Mouse (Mus musculus): ENCODE results near the gene Rab3a.
A peak's percentile ranks its signal among the peaks of the same experiment; 100 is the strongest.

Gene Rab3a

DNA sequence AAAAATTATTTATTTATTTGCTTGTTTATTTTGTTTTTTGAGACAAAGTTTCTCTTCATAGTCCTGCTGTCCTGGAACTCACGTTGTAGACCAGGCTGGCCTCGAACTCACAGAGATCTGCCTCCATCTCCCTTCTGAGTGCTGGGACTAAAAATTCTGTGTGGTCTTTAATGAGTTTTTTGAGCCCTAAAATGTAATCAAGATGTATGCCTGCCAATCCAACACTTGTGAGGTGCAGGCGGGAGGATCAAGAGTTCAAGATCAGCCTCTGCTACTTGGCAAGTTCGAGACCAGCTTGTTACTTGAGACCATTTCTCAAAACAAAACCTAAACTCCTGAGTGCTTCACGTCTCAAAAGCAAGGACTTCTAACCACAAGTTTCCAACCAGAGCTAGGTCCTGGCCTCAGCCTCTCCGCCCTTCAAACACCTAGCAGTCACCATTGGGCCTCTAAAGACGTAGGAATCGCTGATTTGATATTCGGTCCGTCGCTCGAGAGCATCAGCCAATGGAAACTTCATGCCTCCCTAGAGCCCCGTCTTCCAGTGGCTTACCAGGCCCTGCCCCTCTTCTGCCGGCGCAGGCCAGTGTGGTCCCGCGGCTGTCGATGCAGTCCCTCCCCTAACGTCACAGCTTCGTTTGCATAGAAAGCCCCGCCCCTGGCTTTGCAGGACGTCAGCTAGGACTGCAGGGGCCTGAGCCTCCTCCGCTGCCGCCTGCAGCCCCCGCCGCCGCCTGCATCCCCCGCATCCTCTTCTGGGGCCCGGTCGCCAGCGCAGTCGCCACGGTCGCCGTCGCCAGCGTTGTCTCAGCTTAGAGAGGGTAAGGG, at the start of gene Rab3a:
Gene Rab3a, plus strand, starts transcription at position 637 of the 828 bp plus-strand sequence.
- peak; percentile 96 to 97 for DNase-seq (ENCODE audit: low spot score in 2 of 2)

DNA sequence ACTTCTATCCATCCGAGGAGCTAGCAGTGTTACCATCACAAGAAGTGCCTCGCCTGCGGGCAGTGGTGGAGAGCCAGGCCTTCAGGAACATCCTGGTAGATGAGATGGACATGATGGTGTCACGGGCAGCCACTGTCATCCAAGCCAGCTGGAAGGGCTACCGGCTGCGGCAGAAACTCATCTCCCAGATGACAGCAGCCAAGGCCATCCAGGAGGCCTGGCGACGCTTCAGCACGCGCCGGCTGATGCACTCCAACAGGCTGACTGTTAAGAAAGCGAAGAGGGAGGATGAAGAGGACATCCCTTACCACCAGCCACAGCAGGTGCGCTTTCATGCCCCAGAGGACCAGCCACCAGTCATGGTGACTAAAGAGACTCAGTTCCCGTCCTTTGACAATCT, 46.2 kb upstream of the Rab3a start:
- DNase-seq (ENCODE audit: low spot score in 2 of 2), result no peak

DNA sequence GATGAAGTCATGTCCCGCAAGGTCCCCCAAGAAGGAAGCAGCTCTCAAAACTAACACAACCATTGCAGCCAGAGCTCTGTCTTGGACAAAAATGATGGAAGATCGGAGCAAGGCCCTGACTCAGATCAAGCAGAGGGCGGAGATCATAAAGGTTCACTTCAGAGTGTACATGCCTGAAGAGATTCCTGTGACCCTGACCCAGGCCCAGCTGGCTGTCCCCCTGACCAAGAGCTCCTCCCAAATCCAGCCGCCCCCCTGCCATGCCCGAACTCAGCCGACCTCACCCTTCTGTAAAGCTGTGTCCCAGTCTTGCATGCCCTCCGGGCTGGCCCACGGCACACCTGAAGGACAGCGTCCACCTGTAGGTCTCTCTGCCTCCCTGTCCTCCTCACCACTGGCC, 44.7 kb upstream of the Rab3a start:
- DNase-seq (ENCODE audit: low spot score in 2 of 2), result no peak

DNA sequence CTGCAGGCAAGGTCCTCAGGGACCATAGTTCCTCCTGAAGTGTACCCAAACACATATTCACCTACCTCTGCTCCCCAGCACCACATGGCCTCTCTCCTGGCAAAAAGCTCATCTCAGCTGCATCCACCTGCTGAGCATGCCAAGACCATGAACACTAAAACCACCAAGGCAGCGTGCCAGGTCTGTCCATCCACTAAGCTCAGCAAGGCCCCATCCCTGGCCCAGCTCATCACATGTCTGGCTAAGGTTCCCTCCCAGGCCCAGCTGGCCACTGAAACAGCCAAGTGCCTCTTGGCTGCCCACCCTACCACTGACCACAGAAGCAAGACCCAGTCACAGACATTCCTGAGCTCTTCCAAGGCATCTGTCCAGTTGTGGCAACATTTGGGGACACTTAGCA, 44.2 kb upstream of the Rab3a start:
- no peak for DNase-seq (ENCODE audit: low spot score in 2 of 2)

DNA sequence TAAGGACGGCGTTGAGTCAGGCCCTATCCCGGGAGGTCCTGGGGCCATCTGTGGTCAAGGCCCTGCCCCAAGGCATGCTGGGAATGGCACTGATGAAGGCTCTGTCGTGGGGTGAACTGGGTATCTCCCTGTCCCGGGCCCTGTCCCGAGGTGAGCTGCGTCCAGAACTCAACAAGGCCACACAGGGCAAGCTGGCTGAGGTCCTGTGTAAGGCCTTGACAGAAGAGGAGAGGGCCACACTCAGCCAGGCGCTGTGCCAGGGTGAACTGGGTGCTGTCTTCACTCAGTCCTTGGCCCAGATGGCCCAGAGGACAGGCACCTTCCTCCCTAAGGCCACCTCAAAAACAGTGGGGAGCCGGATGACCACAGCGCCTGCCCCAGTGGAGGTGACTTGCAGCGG, 43.4 kb upstream of the Rab3a start:
- DNase-seq (ENCODE audit: low spot score in 2 of 2), result no peak

DNA sequence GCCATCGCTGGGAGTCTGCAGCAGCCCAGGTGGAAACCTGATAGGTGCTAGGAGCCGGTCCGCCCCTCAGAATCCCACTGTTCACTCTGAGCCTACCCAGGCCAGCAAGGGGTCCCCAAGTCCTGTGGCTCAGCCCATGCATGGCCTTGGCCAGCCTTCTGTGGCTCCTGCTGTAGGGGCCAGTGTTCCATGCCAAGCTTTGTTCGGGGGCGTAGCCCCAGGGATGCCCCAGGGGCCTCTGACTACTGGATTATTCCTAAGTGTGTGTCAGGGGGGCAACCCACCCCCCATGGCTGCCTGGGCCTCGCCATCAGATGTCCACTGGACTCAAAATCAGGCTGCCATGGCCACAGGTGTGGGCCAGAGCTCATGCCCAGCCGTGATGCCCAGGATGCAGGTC, 40.5 kb upstream of the Rab3a start:
- DNase-seq (ENCODE audit: low spot score in 2 of 2), result no peak

DNA sequence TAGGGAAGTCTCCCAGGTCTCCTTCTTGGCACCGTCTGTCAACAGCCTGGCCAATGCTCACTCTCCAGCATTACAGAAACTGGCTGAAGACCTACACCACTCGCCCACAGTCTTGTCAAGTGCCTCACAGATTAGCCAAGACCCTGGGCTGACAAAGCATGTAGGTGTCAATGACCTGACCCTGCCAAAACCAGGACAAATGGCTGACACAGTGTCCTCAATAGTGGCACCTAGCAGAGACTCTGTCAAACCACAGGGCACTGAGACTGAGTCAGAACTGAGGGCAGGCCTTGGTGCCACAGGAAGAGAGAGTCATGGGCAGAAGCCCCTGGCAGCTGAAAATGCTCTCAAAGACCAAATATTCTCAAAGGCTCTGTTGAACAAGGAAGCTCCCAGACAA, 39.4 kb upstream of the Rab3a start:
- no peak for DNase-seq (ENCODE audit: low spot score in 2 of 2)

DNA sequence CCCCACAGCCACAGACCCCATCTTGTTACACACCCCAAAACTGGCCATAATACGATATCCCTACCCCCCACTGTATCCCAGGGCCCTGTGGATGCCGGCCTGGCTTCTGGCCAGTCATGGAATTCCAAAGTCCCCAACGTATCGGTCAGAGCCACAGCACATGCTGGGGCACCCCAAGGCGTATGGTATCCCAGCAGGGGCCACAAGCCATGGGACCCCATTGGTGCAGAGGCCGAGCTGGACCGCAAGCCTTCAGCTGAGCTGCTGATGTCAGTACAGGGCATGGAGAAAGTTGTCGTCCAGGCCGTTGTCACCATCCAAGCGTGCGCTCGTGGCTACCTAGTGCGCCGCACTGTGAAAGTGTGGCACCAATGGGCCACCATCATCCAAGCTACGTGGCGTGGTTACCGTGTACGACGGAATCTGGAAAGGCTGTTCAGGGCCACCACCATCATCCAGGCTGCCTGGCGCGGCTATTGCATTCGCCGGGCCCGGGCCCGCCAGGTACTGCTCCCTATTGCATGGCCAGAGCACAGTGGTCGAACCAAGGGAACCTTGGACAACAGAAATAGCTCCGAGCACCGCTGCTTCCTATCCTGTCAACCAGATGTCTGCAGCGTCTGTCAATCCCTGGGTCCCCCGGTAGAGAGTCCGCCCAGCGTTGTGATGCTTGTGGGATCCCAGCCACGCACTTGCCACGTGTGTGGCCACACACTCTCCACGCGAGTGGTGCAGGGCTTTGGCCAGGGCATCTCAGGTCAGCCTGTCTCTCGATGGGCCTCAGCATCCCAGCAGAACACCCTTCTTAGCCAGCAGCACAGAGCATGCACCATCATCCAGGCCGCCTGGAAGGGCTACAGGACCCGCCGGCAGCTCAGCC, 37.7 kb upstream of the Rab3a start:
- DNase-seq (ENCODE audit: low spot score in 2 of 2), result no peak

DNA sequence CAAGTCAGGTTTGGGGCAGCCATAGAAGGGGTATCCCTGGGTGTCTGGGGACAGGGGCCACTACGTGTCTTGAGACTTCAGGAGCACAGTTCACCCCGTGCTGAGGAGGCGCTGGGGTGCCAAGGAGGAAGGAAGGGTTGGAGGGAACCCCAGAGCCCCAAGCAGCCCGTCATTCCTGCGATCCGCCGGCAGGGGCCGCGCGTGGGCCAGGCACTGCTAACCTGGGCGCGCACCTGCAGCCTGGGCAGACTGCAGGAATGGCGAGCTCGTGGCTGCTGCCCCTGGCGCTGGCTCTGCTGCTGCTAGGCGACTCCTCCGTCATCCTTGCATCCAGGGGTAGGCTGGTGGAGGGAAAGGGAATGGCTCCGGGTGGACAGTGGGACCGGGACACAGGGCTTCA, 36.2 kb upstream of the Rab3a start, which contains the start of gene Gm3336:
Gene Gm3336, plus strand, starts transcription at position 247 of the 400 bp plus-strand sequence.
- DNase-seq (ENCODE audit: low spot score in 2 of 2), result peak; percentile 57 to 66

DNA sequence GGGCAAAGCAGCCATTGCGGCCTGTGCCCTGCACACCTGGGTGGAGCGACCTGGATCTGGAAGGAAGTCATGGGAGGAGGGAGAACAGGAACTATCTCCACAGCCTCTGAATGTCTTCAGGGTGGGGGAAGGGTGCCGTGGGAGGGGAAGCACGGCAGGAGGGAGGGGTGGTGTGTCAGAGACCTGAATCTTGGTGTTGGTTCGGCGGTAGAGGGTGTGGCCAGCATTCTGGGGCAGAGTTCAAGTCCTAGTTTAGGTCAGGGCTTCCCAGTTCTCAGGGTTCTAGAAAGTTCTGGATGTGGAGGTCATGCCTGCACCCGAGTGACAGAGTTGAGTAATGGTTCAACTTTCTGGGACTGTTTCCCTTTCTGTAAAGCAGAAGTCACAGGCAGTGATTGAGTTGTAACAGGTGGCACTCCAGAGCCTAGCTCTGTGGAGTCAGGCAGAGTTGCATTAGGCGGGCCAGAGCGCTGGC, 34.6 kb upstream of the Rab3a start:
- no peak for DNase-seq (ENCODE audit: low spot score in 2 of 2)

DNA sequence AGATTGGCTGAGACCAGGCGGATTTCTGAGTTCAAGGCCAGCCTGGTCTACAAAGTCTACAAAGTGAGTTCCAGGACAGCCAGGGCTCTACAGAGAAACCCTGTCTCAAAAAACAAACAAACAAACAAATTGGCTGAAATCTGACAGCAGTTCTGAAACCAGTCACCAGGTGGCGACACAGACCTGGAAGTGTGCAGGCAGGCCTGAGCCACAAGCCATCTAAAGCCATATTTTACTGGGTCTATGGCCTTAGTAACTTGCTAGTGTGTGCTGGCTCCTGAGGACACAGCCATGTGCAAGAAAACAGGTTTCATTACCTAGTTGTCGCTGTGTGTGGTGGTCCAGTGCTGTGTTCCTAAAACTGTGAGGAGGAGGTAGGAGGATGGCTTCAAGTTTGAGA, 33.7 kb upstream of the Rab3a start:
- DNase-seq (ENCODE audit: low spot score in 2 of 2), result peak; percentile 83 to 89

DNA sequence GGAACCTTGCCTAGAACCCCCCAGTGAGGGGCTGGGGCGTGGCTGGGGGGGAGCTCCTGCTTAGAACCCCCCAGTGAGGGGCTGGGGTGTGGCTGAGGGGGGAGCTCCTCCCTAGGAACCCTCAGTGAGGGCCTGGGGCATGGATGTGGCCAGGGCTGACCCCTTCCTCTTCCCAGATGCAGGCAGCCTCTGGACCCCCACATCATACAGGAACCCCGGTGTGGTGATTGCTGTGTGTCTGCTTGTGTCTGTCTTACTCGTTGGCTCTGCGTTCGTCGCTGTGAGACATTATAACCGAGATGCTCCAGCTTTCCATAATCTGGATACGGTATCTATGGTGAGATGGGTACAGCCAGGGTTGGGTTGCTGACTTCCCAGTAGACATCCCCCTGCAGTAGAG, 32.9 kb upstream of the Rab3a start:
- DNase-seq (ENCODE audit: low spot score in 2 of 2), result no peak

DNA sequence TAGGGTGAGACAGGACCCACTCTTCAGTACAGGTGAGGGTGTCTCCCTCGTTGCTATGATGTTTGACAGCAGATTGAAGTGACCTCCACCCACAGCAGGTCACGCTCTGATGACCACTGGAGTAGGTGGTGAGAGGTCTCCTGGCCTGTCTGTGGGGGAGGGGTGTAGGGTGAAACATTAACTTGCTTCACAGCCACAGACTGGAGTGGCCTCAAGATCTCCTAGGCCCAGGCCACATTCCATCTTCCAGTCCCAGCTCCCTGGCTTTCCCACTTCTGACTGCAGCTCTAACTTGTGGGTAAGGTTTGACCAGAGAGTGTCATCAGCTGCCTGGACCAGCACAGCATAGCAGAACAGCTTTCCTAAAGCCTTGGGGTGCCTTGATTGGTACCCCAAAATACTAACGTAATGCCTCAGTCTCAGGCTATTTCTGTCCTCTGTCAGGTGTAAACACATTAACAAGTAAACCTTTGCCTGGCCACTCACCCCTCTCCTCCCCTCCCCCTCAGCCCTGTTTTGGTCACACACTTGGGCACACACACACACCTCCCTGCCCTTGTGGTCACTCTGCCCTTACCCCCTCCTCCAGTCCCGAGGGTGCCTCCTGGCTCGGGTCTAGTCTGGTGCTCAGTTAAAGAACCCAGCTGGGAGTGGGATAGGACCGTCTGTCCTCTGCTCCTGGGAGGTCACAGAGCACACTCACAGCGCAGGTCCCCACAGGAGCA, 30.8 kb upstream of the Rab3a start, which contains the start of gene Pde4c:
Gene Pde4c, plus strand, starts transcription at position 235 of the 725 bp plus-strand sequence.
- no peak for DNase-seq (ENCODE audit: low spot score in 2 of 2)

DNA sequence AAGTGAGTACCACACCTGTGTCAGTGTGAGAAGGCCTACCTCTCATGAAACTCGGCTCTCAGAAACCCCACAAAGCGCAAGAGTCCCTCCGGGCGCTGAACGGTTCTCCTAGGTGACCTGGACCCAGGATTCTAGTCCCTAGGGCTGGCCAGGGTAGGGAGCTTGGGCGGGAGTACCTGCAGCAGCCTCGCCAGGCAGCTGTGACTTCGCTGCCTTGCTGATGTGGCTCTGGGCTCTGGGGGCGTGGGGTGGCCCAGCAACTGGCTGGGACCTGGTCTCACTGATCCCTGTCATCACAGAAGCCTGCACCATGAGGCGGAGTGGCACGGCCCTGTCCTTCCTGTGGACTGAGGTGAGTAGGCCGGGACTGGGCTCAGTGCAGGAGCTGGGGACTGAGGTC, 30.3 kb upstream of the Rab3a start:
- DNase-seq (ENCODE audit: low spot score in 2 of 2), result no peak

DNA sequence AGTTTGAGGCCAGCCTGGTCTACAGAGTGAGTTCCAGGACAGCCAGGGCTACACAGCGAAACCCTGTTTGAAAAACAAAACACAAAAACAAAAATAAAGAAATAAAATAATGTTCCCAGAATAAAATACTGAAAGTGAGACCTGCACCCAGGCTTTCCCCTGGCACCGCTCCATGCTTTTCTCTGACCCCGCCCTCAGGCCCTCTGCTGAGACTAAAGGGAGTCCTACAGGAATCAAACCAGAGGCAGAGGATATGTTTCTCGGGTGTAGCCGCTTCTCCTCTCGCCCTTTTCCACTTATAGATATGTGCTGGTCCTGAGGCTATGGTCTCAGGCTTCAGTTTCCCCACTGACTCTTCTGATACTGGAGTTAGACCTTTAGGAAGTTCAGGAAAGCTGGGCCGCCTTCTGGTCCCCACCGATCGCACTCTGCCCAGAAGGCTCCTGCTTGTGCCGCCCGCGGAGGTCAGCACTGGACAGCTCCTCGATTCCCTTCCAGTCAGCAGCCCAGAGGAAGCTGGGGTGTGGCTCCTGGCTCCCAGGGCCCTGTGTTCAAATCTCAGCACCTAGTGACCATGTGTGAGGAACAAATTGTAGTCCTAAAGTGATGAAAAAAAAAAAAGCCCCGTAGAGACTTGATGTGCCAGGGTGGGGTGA, 28.6 kb upstream of the Rab3a start:
- no peak for DNase-seq (ENCODE audit: low spot score in 2 of 2)

DNA sequence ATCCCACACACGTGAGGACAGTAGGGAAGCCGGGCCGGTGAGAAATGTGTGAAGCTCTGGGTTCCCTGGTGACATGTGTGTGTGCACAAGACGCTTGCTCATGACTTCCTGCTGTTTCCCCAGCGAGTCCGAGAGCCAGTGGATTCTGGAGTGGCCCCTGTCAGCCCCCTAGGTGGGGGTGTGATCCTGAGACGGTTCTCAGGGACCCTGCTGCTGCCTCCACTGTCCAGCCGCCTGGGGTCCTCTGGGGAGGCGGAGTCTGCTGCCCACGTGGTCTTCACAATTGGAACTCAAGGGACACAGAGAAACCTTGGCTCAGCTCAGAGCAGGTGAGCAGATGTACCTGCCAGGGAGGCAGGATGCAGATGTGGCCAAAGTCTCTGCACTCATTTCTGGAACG, 27.8 kb upstream of the Rab3a start:
- no peak for DNase-seq (ENCODE audit: low spot score in 2 of 2)

DNA sequence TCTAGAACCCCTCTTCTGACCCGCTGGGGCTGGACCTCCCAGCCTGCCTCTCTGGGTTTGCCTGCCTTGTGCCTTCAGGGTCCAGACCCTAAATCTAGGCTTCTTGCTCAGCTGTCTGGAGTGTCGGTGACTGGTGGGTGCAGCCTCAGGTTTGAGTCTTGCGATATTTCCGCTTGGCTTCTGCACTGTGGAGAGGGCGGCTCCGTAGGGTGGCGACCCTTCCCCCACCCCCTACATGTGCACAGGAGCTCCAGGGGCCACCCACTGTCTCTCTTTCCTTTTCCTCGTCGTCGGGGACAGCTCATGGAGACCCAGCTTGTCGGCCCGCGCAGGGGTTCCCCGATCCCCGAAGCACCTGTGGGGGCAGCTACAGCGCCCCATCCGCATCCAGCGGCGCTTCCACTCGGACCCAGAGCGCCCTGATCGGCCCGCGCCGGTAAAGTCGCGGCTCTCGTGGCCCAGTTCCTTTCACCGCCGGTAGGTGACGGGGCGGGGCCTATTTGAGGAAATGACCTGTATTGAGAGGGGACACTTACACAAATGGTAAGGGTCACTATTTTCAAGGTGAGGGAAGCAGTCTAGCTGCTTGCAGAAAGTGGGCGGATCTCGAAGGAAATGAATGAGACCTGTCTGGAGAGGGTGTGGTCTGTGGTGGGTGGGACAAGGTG, 24.5 kb upstream of the Rab3a start:
- DNase-seq (ENCODE audit: low spot score in 2 of 2), result no peak

DNA sequence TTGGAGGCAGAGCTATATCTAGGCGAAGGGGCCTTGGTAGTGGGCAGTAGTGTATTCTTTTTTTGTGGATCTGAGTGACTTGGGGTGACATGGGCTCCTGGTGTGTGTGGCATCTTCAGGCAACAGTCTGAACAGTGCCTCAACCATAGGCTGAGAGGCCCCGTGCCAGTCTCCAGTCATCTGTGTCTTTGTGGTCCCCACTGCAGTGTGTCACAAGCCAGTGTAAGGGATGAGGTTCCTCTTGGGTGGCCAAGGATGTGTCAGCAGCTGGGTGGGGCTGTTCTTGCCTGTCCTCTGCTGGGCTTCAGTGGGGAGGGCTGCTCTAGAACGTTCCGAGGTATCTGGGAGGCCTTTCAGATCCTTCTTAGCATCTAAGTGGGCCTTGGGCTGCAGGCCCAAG, 23.5 kb upstream of the Rab3a start:
- no peak for DNase-seq (ENCODE audit: low spot score in 2 of 2)

DNA sequence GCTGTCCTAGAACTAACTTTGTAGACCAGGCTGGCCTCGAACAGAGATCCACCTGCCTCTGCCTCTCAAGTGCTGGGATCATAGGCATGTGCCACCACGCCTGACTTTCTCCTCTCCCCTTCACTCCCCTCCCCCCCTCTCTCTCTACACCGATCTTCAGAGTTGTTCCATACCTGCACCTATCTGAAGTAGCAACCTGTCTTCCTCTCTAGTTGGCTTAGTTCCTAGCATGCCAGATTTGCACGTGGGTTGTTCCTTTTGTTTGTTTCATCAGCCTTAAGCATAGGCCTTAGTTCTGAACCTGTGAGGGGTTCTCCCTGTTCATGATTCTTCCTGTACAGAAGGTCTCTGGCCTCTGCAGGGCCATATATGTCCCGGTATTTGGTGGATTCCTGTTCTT, 16.8 kb upstream of the Rab3a start:
- DNase-seq (ENCODE audit: low spot score in 2 of 2), result no peak

DNA sequence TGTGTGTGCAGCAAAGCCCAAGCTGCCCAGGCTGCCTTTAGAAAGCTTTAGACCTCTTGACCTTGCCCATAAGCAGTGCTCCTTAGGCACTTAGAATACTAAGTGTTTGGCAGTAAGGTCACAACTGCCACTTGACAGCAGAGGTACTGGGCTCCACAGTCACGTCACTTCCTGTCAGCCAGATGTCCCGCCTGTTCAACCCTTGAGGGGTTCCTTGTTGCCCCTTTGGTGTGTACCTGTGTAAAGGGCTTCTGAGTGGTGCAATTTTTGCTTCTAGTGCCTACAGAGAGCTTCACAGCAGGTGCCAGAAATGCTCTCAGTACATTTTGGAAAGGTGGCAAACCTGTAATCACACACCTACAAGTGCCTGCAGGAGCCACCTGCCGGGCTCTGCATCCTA, 16.3 kb upstream of the Rab3a start:
- DNase-seq (ENCODE audit: low spot score in 2 of 2), result no peak

DNA sequence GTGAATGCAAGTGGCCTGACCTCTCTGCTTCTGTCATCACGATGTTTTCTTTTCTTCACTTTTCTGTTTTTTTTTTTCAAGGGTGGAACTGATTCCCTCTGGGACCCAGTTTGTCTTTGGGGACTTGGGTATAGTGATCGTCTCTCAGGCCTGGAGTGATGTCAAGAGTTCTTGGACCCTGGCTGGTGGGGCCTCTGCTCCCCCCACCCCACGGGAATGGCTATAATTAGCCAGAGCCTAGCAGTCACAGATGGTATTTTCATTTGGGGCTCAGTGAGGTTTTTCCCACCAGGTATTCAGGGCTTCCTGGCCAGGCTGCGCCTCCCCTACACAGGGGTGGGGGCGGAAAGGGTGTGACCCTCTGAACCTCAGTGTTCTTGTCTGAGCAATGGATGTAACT, 12.8 kb upstream of the Rab3a start:
- no peak for DNase-seq (ENCODE audit: low spot score in 2 of 2)
